Comparison of ENCODE assay signal across 8 mouse cellular contexts in the genomic region with DNA sequence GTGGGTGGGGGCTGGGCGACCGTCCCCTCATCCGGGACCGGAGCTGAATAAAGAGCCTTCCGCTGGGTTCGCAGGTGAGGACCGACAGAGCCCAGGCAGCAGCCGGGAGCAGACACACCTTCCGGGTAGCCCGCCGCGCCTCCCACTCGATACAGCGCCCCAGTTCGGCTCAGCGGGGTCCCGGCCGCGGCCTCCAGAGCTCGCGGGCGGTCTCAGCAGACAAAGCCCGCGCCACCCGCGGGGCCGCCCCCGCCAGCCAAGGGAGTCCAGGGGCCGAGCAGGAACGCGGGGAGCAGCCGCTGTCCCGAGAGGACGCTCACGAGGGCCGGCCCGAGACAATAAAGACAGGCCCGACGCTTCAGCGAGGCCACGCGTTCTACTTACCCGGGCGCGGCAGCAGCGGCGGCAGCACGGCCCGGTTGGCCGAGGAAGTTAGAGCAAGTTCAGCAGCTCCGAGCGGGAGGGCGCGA. TPM values are rescaled to one million over a fixed set of nuclear protein-coding genes. Genes with fewer than 3 reads are reported as not detected.
DNase-seq lines count a peak whose midpoint lies in the region; ATAC-seq and TF ChIP-seq lines count a peak whose summit lies in the region.

A gene (minus strand): TSS at position 416 of the 470 bp plus-strand sequence.

- DNase-seq in lung, postnatal 36 days, result no peak
- no peak for DNase-seq in gastrocnemius, postnatal 4 days (ENCODE audit: low spot score in 2 of 2)
- DNase-seq in layer of hippocampus, postnatal 10 days (ENCODE audit: low spot score in 2 of 2), result no peak
- no peak for DNase-seq in urinary bladder, postnatal 14 days (ENCODE audit: low spot score)
- DNase-seq in spleen, postnatal 10 days (ENCODE audit: low spot score in 2 of 2), result no peak

- H3K9ac ChIP-seq in lung, embryonic 15.5 days, result peak within 1 kb of the TSS; percentile 81
- H3K9ac ChIP-seq in midbrain, embryonic 12.5 days (replicated peaks), result peak within 1 kb of the TSS; percentile 82

- H3K27ac ChIP-seq in lung, embryonic 15.5 days, result peak within 1 kb of the TSS; percentile 90
- H3K27ac ChIP-seq in bone marrow, adult 2 months (ENCODE audit: control insufficient read depth, insufficient read depth, low read depth, low read length, poor library complexity), result peak within 1 kb of the TSS; percentile 98
- H3K27ac ChIP-seq in midbrain, embryonic 12.5 days (replicated peaks), result peak within 1 kb of the TSS; percentile 79

- H3K36me3 ChIP-seq in lung, embryonic 15.5 days, result no peaks in the 10 kb centered on the region
- no peaks in the 10 kb centered on the region for H3K36me3 ChIP-seq in midbrain, embryonic 12.5 days

- TF ChIP-seq CTCF in bone marrow, adult 2 months (IDR thresholded peaks at IDR 0.05; ENCODE audit: control insufficient read depth, insufficient read depth, low read length), result no peak

- peak; percentile 88; the same call in 1 of the 2 replicates for TF ChIP-seq POLR2A in bone marrow, adult 2 months (IDR thresholded peaks at IDR 0.05; ENCODE audit: borderline replicate concordance, control insufficient read depth, low read depth, low read length)

- no peaks in the 10 kb centered on the region for H3K9me3 ChIP-seq in lung, embryonic 15.5 days
- H3K9me3 ChIP-seq in midbrain, embryonic 12.5 days, result no peaks in the 10 kb centered on the region

- no peaks in the 10 kb centered on the region for H3K27me3 ChIP-seq in lung, embryonic 15.5 days
- H3K27me3 ChIP-seq in midbrain, embryonic 12.5 days, result no peaks in the 10 kb centered on the region

- peak within 1 kb of the TSS; percentile 72 for H3K4me3 ChIP-seq in lung, embryonic 15.5 days
- peak within 1 kb of the TSS; percentile 84 for H3K4me3 ChIP-seq in bone marrow, adult 2 months (replicated peaks; ENCODE audit: control insufficient read depth, low read depth, low read length)
- H3K4me3 ChIP-seq in midbrain, embryonic 12.5 days, result peak within 1 kb of the TSS; percentile 91

- ATAC-seq in lung, embryonic 15.5 days (ENCODE audit: borderline replicate concordance, extremely low read depth, low FRiP score, low TSS enrichment), result peak; percentile 50; the same call in 1 of the 2 replicates
- ATAC-seq in midbrain, embryonic 12.5 days (ENCODE audit: low FRiP score, low read depth), result no peak

- H3K4me2 ChIP-seq in lung, embryonic 15.5 days, result peak within 1 kb of the TSS; percentile 75
- peak within 1 kb of the TSS; percentile 86 for H3K4me2 ChIP-seq in midbrain, embryonic 12.5 days (replicated peaks)

- WGBS in lung, embryonic 15.5 days, result under 1% methylated on average over 46 of the region's 54 CpGs
- WGBS in bone marrow, adult 2 months, result under 1% methylated on average over 54 of the region's 54 CpGs
- under 1% methylated on average over 49 of the region's 54 CpGs for WGBS in midbrain, embryonic 12.5 days

- H3K4me1 ChIP-seq in lung, embryonic 15.5 days, result peaks cover 50% of the 10 kb centered on the region
- peaks cover 11% of the 10 kb centered on the region for H3K4me1 ChIP-seq in bone marrow, adult 2 months (ENCODE audit: control insufficient read depth, insufficient read depth, low read length)
- H3K4me1 ChIP-seq in midbrain, embryonic 12.5 days, result peaks cover 43% of the 10 kb centered on the region

RNA-seq across cellular contexts. Expression of the gene that starts here (rescaled TPM):
- polyA plus RNA-seq in lung, embryonic 15.5 days (2015; fragmentation: Nextera tagmentation; extraction: Ambion mirVana), result 99.0 and 101 TPM in 2 replicates
- 23.3 and 41.2 TPM in 2 replicates for polyA plus RNA-seq in bone marrow, adult 2 months (2011; ENCODE audit: insufficient read depth, insufficient read length, low replicate concordance, missing spikeins)
- total RNA-seq in gastrocnemius, postnatal 4 days (2021), result 10 to 100 TPM; 29.0 to 29.4 TPM
- 10 to 100 TPM; 47.3 to 48.7 TPM for total RNA-seq in layer of hippocampus, postnatal 10 days (2021)
- polyA plus RNA-seq in midbrain, embryonic 12.5 days (2016; fragmentation: Nextera tagmentation; extraction: Ambion mirVana), result 87.3 and 88.5 TPM in 2 replicates
